Mouse (Mus musculus): ENCODE data around the gene Spp1. TPM values are rescaled to one million over a fixed set of nuclear protein-coding genes. Genes with fewer than 3 reads are reported as not detected.

The Spp1 gene
- total and polyA plus RNA-seq, 3 experiments = 0.35 to 0.77 TPM; not detected in 1

DNA sequence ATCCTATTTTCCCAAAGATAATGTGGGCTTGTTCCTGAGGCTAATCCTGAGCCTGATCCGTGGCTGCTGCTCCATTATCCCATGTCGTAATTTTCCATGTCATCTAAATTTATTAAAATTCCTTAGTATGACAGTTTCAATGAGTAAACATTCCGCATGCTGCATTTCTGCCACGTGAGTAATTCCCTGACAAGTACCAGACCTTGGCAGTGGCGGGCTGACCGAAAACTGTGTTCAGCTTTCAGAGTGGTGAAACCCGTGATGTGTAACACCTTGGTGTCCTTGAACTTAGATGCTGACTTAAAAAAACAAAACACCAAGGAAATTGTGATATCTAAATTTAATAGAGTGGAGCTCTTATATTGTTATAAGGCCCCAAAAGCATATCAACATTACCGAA lies 30.4 kb downstream of the Spp1 start:
- Histone ChIP-seq H3K4me3 (ENCODE audit: control insufficient read depth in 1 of 2, insufficient read depth in 1 of 2, low read depth in 2 of 2, low read length in 2 of 2) (no peak overlapping the region), H3K4me1 (ENCODE audit: control insufficient read depth in 1 of 2, insufficient read depth in 2 of 2, low read length in 2 of 2) (no peaks in the 10 kb centered on the region), H3K9me3 (replicated peaks; ENCODE audit: insufficient read depth, low read length) (no peaks in the 10 kb centered on the region), H3K79me2 (ENCODE audit: control insufficient read depth, insufficient read depth, low read length, poor library complexity) (no peaks in the 10 kb centered on the region), H3K9ac (ENCODE audit: control insufficient read depth, low read depth, low read length, poor library complexity, severe bottlenecking) (no peak overlapping the region), H3K27ac (ENCODE audit: control insufficient read depth, low read depth, low read length) (no peak overlapping the region), H3K36me3 (ENCODE audit: control insufficient read depth in 1 of 2, insufficient read depth in 2 of 2, low read length in 2 of 2) (no peaks in the 10 kb centered on the region), H3K27me3 (ENCODE audit: control insufficient read depth in 1 of 2, insufficient read depth in 2 of 2, low read length in 2 of 2) (no peaks in the 10 kb centered on the region; a peak in 1 of 4 replicates)
- no peak for TF ChIP-seq CHD2 (IDR thresholded peaks at IDR 0.05; ENCODE audit: low read length)
- TF ChIP-seq MYC (IDR thresholded peaks at IDR 0.05; ENCODE audit: low read depth, low read length) = no peak
- no peak for TF ChIP-seq GABPA (IDR thresholded peaks at IDR 0.05; ENCODE audit: low read depth, low read length)
- DNase-seq (ENCODE audit: low read depth, low spot score) = no peak

DNA sequence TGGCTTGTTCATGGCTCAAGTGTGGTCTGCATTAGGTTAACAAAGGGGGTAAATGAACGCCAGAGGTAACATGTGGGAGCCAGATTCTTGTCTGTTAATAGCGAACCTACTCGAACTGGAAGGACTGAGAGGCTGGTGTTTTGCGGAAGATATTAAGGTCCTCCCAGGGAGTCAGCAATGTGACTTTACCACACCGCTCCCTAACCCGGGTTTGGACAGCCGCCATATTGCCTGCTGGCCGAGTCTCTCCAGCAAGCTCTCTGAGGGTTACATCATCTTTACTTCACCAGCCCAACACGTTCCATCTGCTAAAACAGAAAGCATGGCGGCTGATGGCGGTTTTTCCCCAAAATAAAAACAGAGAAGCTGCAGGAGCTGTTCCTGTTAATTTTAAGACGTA lies 30.8 kb downstream of the Spp1 start:
- H3K27me3 ChIP-seq (ENCODE audit: control insufficient read depth in 1 of 2, insufficient read depth in 2 of 2, low read length in 2 of 2) = no peaks in the 10 kb centered on the region; a peak in 1 of 4 replicates
- H3K4me3 ChIP-seq (ENCODE audit: control insufficient read depth in 1 of 2, insufficient read depth in 1 of 2, low read depth in 2 of 2, low read length in 2 of 2) = no peak overlapping the region
- no peak for TF ChIP-seq CHD2 (IDR thresholded peaks at IDR 0.05; ENCODE audit: low read length)
- TF ChIP-seq ELF1 (IDR thresholded peaks at IDR 0.05; ENCODE audit: low read depth, low read length) = no peak
- no peak for TF ChIP-seq MAFK (IDR thresholded peaks at IDR 0.05; ENCODE audit: borderline replicate concordance, low read depth, low read length)
- no peak for TF ChIP-seq USF2 (IDR thresholded peaks at IDR 0.05; ENCODE audit: borderline replicate concordance in 1 of 2, insufficient read depth in 1 of 2, low read depth in 1 of 2, low read length in 2 of 2)
- no peak for TF ChIP-seq ZC3H11A (IDR thresholded peaks at IDR 0.05; ENCODE audit: low read depth, low read length)
- TF ChIP-seq ZNF384 (IDR thresholded peaks at IDR 0.05; ENCODE audit: low read depth, low read length) = no peak
- TF ChIP-seq SIN3A (IDR thresholded peaks at IDR 0.05; ENCODE audit: low read length) = no peak
- TF ChIP-seq ZKSCAN1 (IDR thresholded peaks at IDR 0.05; ENCODE audit: low read depth, low read length) = no peak
- no peak for TF ChIP-seq BHLHE40 (IDR thresholded peaks at IDR 0.05; ENCODE audit: borderline replicate concordance, low read depth, low read length)
- no peak for TF ChIP-seq E2F4 (IDR thresholded peaks at IDR 0.05; ENCODE audit: borderline replicate concordance, low read depth, low read length)
- no peak for TF ChIP-seq ETS1 (IDR thresholded peaks at IDR 0.05; ENCODE audit: low read depth, low read length)
- TF ChIP-seq TCF12 (IDR thresholded peaks at IDR 0.05; ENCODE audit: low read depth, low read length) = no peak
- DNase-seq (ENCODE audit: low read depth, low spot score) = no peak
- H3K9ac ChIP-seq (ENCODE audit: control insufficient read depth, low read depth, low read length, poor library complexity, severe bottlenecking) = no peak overlapping the region
- H3K79me2 ChIP-seq (ENCODE audit: control insufficient read depth, insufficient read depth, low read length, poor library complexity) = no peaks in the 10 kb centered on the region
- no peaks in the 10 kb centered on the region for H3K4me1 ChIP-seq (ENCODE audit: control insufficient read depth in 1 of 2, insufficient read depth in 2 of 2, low read length in 2 of 2)
- H3K27ac ChIP-seq (ENCODE audit: control insufficient read depth, low read depth, low read length) = no peak overlapping the region
- H3K9me3 ChIP-seq (replicated peaks; ENCODE audit: insufficient read depth, low read length) = no peaks in the 10 kb centered on the region
- H3K36me3 ChIP-seq (ENCODE audit: control insufficient read depth in 1 of 2, insufficient read depth in 2 of 2, low read length in 2 of 2) = no peaks in the 10 kb centered on the region

DNA sequence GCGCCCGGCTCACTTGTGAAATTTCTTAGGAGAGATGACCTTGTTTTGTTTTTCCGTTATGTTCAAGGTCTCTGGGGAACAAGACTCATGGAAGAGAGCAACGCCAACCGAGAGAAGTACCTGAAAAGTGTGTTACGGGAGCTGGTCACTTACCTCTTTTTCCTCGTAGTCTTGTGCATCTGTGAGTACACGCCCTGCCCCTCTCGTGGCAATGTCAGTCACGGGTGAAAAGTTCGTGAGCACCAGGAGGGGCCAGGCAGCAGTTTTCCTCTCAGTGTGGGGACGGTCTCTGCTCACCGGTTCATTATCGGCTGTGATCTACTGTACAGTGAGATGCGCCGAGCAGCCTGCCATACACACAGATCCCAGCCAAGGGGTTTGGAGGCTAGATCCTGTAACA lies 31.9 kb downstream of the Spp1 start:
- Histone ChIP-seq H3K9ac (ENCODE audit: control insufficient read depth, low read depth, low read length, poor library complexity, severe bottlenecking) (no peak overlapping the region), H3K79me2 (ENCODE audit: control insufficient read depth, insufficient read depth, low read length, poor library complexity) (no peaks in the 10 kb centered on the region), H3K36me3 (ENCODE audit: control insufficient read depth in 1 of 2, insufficient read depth in 2 of 2, low read length in 2 of 2) (no peaks in the 10 kb centered on the region), H3K4me1 (ENCODE audit: control insufficient read depth in 1 of 2, insufficient read depth in 2 of 2, low read length in 2 of 2) (no peaks in the 10 kb centered on the region), H3K27ac (ENCODE audit: control insufficient read depth, low read depth, low read length) (no peak overlapping the region), H3K4me3 (ENCODE audit: control insufficient read depth in 1 of 2, insufficient read depth in 1 of 2, low read depth in 2 of 2, low read length in 2 of 2) (no peak overlapping the region), H3K9me3 (replicated peaks; ENCODE audit: insufficient read depth, low read length) (no peaks in the 10 kb centered on the region), H3K27me3 (ENCODE audit: control insufficient read depth in 1 of 2, insufficient read depth in 2 of 2, low read length in 2 of 2) (no peaks in the 10 kb centered on the region; a peak in 1 of 4 replicates)
- no peak for TF ChIP-seq POLR2A (IDR thresholded peaks at IDR 0.05; ENCODE audit: control insufficient read depth in 1 of 2, insufficient read depth in 1 of 2, low read depth in 1 of 2, low read length in 2 of 2, poor library complexity in 1 of 2)
- no peak for TF ChIP-seq EP300 (IDR thresholded peaks at IDR 0.05; ENCODE audit: low read depth in 1 of 2, low read length in 2 of 2)
- TF ChIP-seq CHD1 (IDR thresholded peaks at IDR 0.05; ENCODE audit: low read depth, low read length) = no peak
- no peak for TF ChIP-seq GABPA (IDR thresholded peaks at IDR 0.05; ENCODE audit: low read depth, low read length)
- TF ChIP-seq MEF2A (IDR thresholded peaks at IDR 0.05; ENCODE audit: extremely low read depth, insufficient replicate concordance, low read depth, low read length, poor library complexity, severe bottlenecking) = no peak
- TF ChIP-seq MAFK (IDR thresholded peaks at IDR 0.05; ENCODE audit: borderline replicate concordance, low read depth, low read length) = no peak
- no peak for TF ChIP-seq POLR2AphosphoS2 (IDR thresholded peaks at IDR 0.05; ENCODE audit: low read length)
- TF ChIP-seq ETS1 (IDR thresholded peaks at IDR 0.05; ENCODE audit: low read depth, low read length) = no peak
- no peak for TF ChIP-seq TBP (IDR thresholded peaks at IDR 0.05; ENCODE audit: low read depth, low read length)
- TF ChIP-seq ZNF384 (IDR thresholded peaks at IDR 0.05; ENCODE audit: low read depth, low read length) = no peak
- no peak for TF ChIP-seq NRF1 (IDR thresholded peaks at IDR 0.05; ENCODE audit: insufficient read depth, low read depth, low read length, poor library complexity, severe bottlenecking)
- no peak for TF ChIP-seq SMC3 (IDR thresholded peaks at IDR 0.05; ENCODE audit: low read depth, low read length)
- no peak for TF ChIP-seq POLR2AphosphoS5 (IDR thresholded peaks at IDR 0.05; ENCODE audit: borderline replicate concordance, low read depth, low read length)
- TF ChIP-seq USF2 (IDR thresholded peaks at IDR 0.05; ENCODE audit: borderline replicate concordance in 1 of 2, insufficient read depth in 1 of 2, low read depth in 1 of 2, low read length in 2 of 2) = no peak
- no peak for TF ChIP-seq KAT2A (conservative IDR thresholded peaks at IDR 0.05; ENCODE audit: low read depth, low read length)
- no peak for DNase-seq (ENCODE audit: low read depth, low spot score)
